Mouse (Mus musculus): ENCODE measurements around the gene Tdrd3. TPM values are rescaled to one million over a fixed set of nuclear protein-coding genes. Genes with fewer than 3 reads are reported as not detected.

Tdrd3 gene
- total RNA-seq (2021), result 10 to 100 TPM; 24.5 to 26.7 TPM
- long read RNA-seq, experiment 1, partial matches to known transcripts, result 2 of 15 reads
- long read RNA-seq, experiment 1, other reads (novel, unspliced or antisense), result 10 of 15 reads
- long read RNA-seq, experiment 2, full-length matches to known transcripts, result 3 of 8 reads
- long read RNA-seq, experiment 2, partial matches to known transcripts, result 0 of 8 reads
- long read RNA-seq, experiment 2, other reads (novel, unspliced or antisense), result 5 of 8 reads

DNA sequence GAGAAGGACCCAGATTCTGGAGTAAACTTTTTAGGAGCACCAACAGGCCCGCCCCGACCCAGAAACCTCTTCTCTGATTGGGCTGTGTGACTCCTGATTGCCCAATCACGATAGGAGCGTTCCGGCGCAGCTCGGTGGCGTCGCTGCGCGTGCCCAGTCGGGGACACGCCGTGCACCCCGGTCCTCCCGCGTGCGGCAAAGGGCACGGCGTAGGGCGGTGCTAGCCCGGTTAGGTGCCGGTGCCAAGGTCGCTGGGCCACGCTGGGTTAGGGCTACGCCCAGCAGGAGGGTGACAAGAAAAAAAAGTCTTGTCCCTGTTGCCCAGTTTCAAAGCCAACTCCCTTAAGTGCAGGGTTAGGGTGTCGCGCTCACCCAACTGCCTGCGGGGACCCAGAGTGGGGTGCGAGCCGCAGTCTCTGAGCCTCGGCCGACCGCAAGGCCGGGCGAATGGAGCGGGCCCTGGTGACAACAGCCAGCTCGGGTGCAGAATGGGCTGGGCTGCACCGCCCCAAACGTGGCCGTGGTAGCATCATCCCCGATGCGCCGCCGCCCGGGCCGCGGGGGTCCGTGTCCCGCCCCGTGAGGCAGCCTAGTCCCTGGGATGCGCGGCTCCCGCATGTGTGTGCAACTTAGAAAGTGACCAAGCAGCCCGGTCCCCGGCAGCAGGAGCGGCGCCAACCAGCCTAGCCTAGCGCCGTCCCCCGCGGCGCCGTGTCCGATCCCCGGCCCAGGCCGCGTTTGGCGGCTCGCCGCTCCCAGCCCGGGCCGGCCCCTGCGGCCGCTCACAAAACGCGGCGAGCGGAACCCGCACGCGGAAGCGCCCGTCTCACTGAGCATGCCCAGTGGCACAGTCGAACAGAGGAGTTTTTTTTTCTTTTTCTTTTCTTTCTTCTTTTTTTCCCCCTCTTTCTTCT, at the start of gene Tdrd3:
Tdrd3 (plus strand) TSS at position 832 of the 914 bp plus-strand sequence.
- DNase-seq, result peak; percentile 96 to 98

GRCm38 (mm10) chr14:87367169-87367568, 49.3 kb upstream of the Tdrd3 start:
- DNase-seq, result no peak

- no peak for DNase-seq
Measured at GRCm38 (mm10) chr14:87383041-87383440, 33.4 kb upstream of the Tdrd3 start.

DNA sequence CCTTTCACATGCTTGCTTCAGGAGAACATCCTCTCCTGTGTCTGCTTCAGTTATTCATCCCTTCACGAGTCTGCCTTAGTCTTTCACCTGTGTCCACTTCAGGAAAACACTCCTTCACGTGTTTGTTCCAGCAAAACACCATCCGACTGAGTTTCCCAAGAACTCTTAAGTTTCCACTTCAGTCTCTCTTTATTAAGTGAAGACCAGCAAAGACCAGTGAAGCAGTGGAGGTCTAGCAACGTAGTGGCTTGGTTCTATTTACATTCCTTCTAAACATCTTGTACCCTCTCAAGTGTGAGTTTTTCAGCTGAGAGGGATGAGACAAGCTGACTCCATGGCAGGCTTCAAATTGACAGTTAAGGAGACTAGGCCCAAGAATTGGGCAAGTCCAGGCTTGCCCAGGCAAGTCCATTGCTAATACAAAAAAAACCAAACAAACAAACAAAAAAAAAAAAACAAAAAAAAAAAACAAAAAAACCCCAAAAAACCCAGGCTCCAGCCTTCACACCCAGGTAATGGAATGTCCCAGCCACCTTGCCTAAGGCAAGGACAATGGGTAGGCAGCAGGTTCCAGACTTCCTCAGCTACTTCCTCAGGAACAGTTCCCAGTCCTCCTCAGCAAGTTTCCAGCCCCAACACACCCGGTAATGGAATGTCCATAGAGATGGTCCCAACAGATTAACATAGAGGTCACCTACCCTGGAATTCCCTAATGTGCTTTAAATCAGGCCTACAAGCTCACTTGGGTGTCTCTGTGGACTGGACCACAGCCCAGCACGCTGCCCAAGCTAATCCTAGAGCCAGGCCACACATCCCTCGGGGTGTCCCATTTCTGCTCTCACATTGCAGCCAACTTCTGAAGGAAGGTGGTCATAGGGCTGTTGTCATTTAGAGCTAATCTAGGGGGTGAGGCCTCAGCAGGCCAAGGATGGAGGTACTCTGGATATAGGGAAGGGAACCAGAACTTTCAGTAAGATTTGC, 31.9 kb upstream of the Tdrd3 start:
- DNase-seq, result peak in 1 of 2 experiments; percentile 18

- DNase-seq, result no peak
Measured at GRCm38 (mm10) chr14:87393096-87393495, 23.3 kb upstream of the Tdrd3 start.

DNA sequence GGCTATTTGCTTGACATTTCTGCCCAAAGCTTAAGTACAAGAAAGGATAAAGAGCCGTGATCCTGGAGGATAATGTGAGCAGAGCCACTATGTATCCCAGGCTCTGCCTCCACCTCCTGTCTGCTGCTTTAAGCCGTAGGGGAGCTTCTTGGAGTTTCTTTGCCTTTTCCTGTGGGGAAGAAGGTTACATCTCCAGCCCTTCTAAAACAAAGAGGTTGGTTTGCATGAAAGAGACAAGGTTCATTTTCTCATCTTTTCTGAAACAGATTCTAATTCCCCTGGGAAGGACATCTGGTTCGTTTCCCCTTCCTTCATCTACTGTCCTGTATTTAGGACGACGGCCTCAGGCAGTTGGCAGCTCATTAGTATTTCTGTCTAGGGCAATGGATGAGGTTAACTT, 19.8 kb upstream of the Tdrd3 start:
- DNase-seq, result no peak

DNA sequence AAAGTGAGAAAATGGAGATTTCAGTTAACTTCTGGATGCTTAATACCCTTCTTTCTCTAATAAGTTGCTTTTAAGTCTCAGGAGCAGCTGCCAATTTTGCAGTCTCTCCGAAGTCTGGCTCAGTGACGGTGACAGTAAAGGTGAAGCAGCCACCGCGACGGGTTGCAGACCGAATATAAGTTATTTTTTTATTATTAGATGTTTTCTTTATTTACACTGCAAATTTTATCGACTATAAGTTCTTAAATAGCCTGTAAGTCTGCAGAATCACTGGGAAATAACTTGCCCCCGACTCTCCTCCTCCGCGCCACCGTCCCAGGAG, 992 bp upstream of the Tdrd3 start:
- DNase-seq, result no peak

DNA sequence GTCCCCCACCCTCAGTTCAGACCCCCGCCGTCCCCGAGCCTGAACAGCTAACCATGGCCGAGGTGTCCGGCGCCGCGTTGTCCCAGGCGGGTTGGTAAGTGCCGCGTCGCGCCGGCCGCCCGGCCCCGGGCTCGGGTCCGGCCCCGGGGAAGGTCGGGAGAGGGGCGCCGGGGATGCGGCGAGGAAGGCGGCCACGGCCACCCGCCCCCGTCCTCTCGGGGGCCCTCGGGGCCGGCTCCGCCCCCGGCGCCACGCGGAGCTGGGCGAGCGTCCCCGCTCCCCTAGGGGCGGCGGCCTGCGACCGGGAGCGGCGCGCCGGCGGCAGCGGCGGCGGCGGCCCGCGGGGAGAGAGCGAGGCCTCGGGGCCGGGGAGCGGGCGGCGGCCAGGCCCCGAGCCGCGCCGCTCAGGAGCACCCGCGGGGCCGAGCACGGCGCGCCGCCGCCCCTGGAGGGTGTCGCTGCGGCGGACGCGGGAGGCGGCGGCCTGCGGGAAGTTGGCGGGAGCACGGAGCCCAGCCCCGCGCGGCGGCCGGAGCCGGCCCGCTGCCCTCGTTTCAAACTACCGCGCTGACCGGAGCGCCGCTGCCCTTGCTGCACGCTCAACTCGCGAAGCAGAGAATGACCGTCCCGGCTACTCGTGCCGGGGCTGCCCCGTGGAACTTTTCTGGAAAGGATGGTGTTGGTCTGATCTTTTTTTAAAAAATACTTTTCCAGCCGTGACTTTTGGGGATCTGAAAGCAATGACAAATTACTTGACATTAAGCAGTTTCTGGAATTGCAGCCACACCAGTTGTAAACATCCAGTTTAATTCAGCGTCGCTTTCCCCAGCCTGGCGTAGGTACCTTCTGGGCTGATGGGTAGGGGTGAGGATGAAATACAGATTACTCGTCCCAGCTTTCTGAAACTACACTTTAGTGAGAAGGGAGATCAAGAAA, 584 bp downstream of the Tdrd3 start:
- peak; percentile 69 to 71 for DNase-seq

DNA sequence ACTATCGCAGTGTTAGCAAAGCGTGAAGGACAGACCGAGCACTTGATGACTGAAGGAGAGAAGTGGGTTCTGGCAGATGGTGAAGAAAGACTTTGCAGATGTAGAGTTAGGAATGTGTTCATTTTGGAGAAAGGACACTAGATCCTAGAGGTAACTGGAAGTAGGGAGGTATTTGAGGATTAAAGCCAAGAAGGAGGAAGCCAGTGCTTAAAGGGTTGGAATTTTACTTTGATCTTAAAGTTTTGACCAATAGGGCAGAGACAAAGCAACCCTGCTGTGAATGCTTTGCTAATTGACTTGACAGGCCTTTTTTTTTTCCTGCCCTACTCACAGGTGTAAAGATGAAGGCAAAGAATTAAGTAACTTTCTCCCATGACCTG, 1.2 kb downstream of the Tdrd3 start:
- no peak for DNase-seq

GRCm38 (mm10) chr14:87419740-87420139, 3.3 kb downstream of the Tdrd3 start:
- no peak for DNase-seq

- DNase-seq, result no peak
Measured at GRCm38 (mm10) chr14:87420576-87420975, 4.1 kb downstream of the Tdrd3 start.

GRCm38 (mm10) chr14:87422432-87422831, 6.0 kb downstream of the Tdrd3 start:
- no peak for DNase-seq

- no peak for DNase-seq
Measured at GRCm38 (mm10) chr14:87426297-87426922, 10.0 kb downstream of the Tdrd3 start.

- DNase-seq, result no peak
Measured at GRCm38 (mm10) chr14:87427032-87427431, 10.6 kb downstream of the Tdrd3 start.

- no peak for DNase-seq
Measured at GRCm38 (mm10) chr14:87427659-87428289, 11.3 kb downstream of the Tdrd3 start.

DNA sequence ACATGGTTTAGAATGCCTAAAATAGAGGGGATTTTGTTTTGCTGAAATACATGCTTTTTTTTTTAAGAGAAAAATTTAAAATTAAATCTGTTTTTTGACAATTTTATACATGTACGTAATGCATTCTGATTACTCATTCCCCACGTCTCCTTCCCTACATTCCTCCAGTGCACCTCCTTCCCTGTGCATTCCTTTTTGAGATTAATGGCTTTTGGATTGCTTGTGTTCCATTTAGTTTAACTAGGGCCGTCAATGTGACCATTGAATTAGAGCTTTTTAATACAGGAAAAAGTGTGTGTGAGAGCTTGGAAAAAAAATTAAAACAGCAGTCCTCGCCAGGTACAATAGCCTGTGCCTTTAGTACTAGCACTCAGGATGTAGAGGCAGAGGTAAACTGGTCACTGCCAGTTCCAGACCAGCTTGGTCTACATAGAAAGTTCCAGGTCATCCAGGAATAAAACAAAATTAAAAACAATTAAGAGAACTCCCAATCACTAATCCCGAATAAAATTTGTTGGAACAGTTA, 17.0 kb downstream of the Tdrd3 start:
- no peak for DNase-seq

GRCm38 (mm10) chr14:87435382-87435781, 18.9 kb downstream of the Tdrd3 start:
- no peak for DNase-seq

DNA sequence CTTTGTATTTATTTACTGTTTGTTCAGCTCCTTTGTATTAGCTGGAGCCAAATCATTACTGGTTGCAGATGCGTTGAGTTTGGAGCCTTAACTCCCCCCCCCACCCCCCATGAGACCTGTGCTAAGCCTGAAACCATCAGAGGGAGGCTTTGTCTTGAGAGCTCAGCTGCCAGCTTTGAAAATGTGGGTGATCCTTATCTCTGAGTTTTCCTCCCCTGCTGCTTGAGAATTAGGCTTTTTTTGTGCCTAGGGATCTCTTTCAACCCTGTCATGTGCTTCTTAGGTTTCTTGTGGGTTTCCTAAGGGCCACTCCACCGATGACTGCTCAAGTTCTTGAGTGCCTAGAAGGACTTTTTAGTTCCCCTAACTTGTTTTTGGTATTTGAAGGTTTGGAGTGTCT, 23.3 kb downstream of the Tdrd3 start:
- DNase-seq, result no peak

DNA sequence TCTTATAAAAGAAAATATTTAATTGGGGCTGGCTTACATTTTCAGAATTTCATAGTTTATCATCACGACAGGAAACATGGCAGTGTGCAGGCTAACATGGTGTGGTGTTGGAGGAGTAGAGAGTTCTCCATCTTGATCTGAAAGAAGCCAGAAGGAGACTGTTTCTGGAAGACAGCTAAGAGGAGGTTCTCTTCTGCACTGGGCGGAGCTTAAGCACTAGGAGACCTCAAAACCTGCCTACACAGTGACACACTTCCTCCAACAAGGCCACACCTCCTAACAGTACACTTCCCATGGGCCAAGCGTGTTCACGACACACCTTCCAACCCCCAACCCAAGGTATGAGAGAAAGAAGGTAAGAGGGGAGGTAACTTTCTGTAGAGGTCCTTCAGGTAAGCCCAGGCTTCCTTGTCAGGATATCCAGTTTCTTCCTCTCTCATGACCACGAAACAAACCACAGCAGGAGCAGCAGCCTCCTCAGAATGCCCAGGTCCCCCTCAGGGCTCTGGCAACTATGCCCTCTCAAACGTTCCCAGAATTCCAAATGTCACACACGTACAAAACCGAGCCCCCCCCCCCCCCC, 30.0 kb downstream of the Tdrd3 start:
- no peak for DNase-seq
